Mouse (Mus musculus): ENCODE results near the gene Gm37240. TPM values are rescaled to one million over a fixed set of nuclear protein-coding genes. Genes with fewer than 3 reads are reported as not detected.

Gm37240 gene
- total RNA-seq, 1 experiment = 1.2 TPM

DNA sequence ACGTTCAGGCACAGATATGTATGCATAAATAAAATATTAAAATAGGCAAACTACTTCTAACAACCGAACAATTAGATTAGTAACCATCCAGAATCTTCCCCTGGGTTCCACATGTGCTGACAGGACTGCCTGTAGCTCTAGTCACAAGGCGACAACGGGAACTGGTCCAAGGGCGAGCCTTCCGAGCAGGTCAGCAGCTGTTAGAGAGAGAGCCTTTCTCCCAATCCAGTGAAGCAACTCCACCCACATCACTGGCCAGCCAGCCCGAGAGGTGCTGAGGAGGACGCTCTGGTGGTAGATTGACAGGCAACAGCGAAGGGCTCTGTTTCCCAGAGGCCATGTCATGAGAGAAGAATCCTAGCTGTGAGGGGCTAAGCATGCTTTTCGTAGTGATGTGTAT, 1178.8 kb downstream of the Gm37240 start:
- DNase-seq (ENCODE audit: low read depth, low spot score) = no peak
- Histone ChIP-seq H3K36me3 (ENCODE audit: control insufficient read depth, insufficient read depth, low read length, poor library complexity, severe bottlenecking) (no peaks in the 10 kb centered on the region), H3K4me3 (ENCODE audit: insufficient read depth in 1 of 2, low read depth in 1 of 2, low read length in 2 of 2, poor library complexity in 1 of 2, severe bottlenecking in 1 of 2) (no peak overlapping the region), H3K9me3 (ENCODE audit: control insufficient read depth, insufficient read depth, low read depth, low read length) (no peaks in the 10 kb centered on the region), H3K9ac (ENCODE audit: insufficient read depth, low read depth, low read length, poor library complexity, severe bottlenecking) (no peak overlapping the region), H3K4me1 (ENCODE audit: control insufficient read depth in 2 of 2, insufficient read depth in 2 of 2, low read length in 2 of 2, poor library complexity in 1 of 2) (no peaks in the 10 kb centered on the region), H3K27ac (ENCODE audit: insufficient read depth, low read depth, low read length, poor library complexity, severe bottlenecking) (no peak overlapping the region)
- in situ Hi-C loops (cut with MboI; ENCODE audit: low sequenced_read_pairs in 2 of 2, unreplicated experiment in 2 of 2) = no loop called here
- TF ChIP-seq ZNF384 (IDR thresholded peaks at IDR 0.05; ENCODE audit: low read depth, low read length) = no peak
- TF ChIP-seq ZC3H11A (IDR thresholded peaks at IDR 0.05; ENCODE audit: borderline replicate concordance, low read depth, low read length) = no peak
- no peak for TF ChIP-seq MAFK (IDR thresholded peaks at IDR 0.05; ENCODE audit: insufficient read depth, low read depth, low read length)
- no peak for TF ChIP-seq HCFC1 (IDR thresholded peaks at IDR 0.05; ENCODE audit: borderline replicate concordance, insufficient read depth, low read length)
- no peak for TF ChIP-seq CHD2 (IDR thresholded peaks at IDR 0.05; ENCODE audit: low read depth, low read length)

DNA sequence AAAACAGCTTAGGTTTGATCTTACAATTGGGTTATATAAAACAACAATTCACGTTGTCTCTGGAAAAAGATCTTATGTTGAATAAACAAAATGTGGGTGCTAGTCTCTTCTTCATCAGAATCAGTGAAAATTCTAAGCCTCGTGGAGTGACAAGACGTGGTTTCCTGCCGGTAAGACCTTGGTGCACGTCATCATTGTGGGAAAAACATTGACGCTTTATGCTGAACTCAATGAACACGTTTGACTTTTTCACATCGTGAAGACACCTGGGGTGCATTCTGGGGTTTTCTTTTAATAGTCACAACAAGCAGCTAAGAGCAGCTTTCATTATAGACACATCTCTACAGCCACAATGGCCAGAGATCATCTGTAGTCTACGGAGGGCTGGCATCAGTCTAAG, 1182.1 kb downstream of the Gm37240 start:
- Histone ChIP-seq H3K9me3 (ENCODE audit: control insufficient read depth, insufficient read depth, low read depth, low read length) (no peaks in the 10 kb centered on the region), H3K36me3 (ENCODE audit: control insufficient read depth, insufficient read depth, low read length, poor library complexity, severe bottlenecking) (no peaks in the 10 kb centered on the region), H3K27ac (ENCODE audit: insufficient read depth, low read depth, low read length, poor library complexity, severe bottlenecking) (no peak overlapping the region), H3K4me3 (ENCODE audit: insufficient read depth in 1 of 2, low read depth in 1 of 2, low read length in 2 of 2, poor library complexity in 1 of 2, severe bottlenecking in 1 of 2) (no peak overlapping the region), H3K4me1 (ENCODE audit: control insufficient read depth in 2 of 2, insufficient read depth in 2 of 2, low read length in 2 of 2, poor library complexity in 1 of 2) (no peaks in the 10 kb centered on the region), H3K9ac (ENCODE audit: insufficient read depth, low read depth, low read length, poor library complexity, severe bottlenecking) (no peak overlapping the region)
- no peak for TF ChIP-seq ZNF384 (IDR thresholded peaks at IDR 0.05; ENCODE audit: low read depth, low read length)
- TF ChIP-seq CHD2 (IDR thresholded peaks at IDR 0.05; ENCODE audit: low read depth, low read length) = no peak
- no peak for TF ChIP-seq ZC3H11A (IDR thresholded peaks at IDR 0.05; ENCODE audit: borderline replicate concordance, low read depth, low read length)
- no peak for DNase-seq (ENCODE audit: low read depth, low spot score)
- in situ Hi-C loops (cut with MboI; ENCODE audit: low sequenced_read_pairs in 2 of 2, unreplicated experiment in 2 of 2) = no loop called here

DNA sequence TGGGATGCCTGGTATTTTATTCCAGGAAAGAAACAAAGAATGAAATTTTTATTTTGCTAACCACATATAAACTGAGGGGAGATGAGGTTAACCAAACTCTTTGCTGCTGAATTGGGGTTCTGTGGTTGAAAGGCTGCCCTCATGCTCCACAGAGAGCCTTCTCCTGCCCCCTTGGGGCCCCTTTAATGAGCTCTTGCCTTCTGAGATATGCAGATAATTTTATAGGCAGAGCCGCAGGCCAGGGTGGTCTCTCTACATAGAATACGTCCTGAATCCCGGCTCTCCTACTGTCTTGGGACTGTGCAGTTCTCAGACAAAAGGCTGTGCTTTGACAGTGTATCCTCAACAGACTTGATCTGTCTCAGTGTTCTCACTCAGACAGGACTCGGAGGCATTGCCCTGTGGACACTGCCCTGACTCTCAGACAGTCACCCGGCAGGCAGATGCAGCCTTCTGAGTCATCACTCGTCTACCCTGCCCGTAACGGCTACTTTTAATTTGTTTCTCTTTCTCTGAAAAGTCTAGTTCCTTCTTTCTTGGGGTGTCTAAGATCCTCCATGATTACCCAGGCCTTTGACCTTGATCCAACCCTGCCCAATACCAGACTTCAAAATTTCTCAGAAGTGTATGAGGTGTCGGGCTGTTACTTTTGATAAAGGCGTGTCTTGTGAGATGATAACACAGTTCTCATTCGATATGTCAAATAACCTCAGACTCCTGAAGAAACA, 1184.1 kb downstream of the Gm37240 start:
- H3K4me1 ChIP-seq (ENCODE audit: control insufficient read depth in 2 of 2, insufficient read depth in 2 of 2, low read length in 2 of 2, poor library complexity in 1 of 2) = no peaks in the 10 kb centered on the region
- no peak overlapping the region for H3K4me3 ChIP-seq (ENCODE audit: insufficient read depth in 1 of 2, low read depth in 1 of 2, low read length in 2 of 2, poor library complexity in 1 of 2, severe bottlenecking in 1 of 2)
- no peak for DNase-seq (ENCODE audit: low read depth, low spot score)
- H3K36me3 ChIP-seq (ENCODE audit: control insufficient read depth, insufficient read depth, low read length, poor library complexity, severe bottlenecking) = no peaks in the 10 kb centered on the region
- no peak overlapping the region for H3K27ac ChIP-seq (ENCODE audit: insufficient read depth, low read depth, low read length, poor library complexity, severe bottlenecking)
- no peaks in the 10 kb centered on the region for H3K9me3 ChIP-seq (ENCODE audit: control insufficient read depth, insufficient read depth, low read depth, low read length)
- TF ChIP-seq MAFK (IDR thresholded peaks at IDR 0.05; ENCODE audit: insufficient read depth, low read depth, low read length) (no peak), ZNF384 (IDR thresholded peaks at IDR 0.05; ENCODE audit: low read depth, low read length) (no peak), CHD2 (IDR thresholded peaks at IDR 0.05; ENCODE audit: low read depth, low read length) (no peak), HCFC1 (IDR thresholded peaks at IDR 0.05; ENCODE audit: borderline replicate concordance, insufficient read depth, low read length) (no peak), ZC3H11A (IDR thresholded peaks at IDR 0.05; ENCODE audit: borderline replicate concordance, low read depth, low read length) (no peak)
- no peak overlapping the region for H3K9ac ChIP-seq (ENCODE audit: insufficient read depth, low read depth, low read length, poor library complexity, severe bottlenecking)
- in situ Hi-C loops (cut with MboI; ENCODE audit: low sequenced_read_pairs in 2 of 2, unreplicated experiment in 2 of 2) = no loop called here

DNA sequence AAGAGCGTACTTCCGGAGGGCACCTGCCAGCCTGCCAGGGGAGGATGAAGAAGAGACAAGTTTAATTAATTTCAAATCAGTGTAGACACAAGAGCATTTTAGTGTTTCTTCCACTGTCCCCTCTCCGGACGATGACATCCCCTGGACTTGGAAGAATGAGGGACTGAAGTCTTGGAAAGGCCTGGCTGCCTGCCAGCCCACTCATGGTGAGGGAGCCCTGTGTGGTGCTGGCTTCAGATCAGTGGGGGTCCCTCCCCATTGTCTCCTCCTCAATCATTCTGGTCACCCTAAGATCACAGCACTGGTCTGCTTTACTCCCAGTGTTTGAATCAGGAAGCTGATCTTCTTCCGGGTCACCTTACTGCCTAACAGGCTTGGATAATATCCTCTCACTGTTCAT, 1185.4 kb downstream of the Gm37240 start:
- Histone ChIP-seq H3K27ac (ENCODE audit: insufficient read depth, low read depth, low read length, poor library complexity, severe bottlenecking) (no peak overlapping the region), H3K4me1 (ENCODE audit: control insufficient read depth in 2 of 2, insufficient read depth in 2 of 2, low read length in 2 of 2, poor library complexity in 1 of 2) (peaks cover 0 to under 1% of the 10 kb centered on the region in 2 experiments; a peak in 1 of 4 replicates), H3K9me3 (ENCODE audit: control insufficient read depth, insufficient read depth, low read depth, low read length) (no peaks in the 10 kb centered on the region), H3K9ac (ENCODE audit: insufficient read depth, low read depth, low read length, poor library complexity, severe bottlenecking) (no peak overlapping the region), H3K4me3 (ENCODE audit: insufficient read depth in 1 of 2, low read depth in 1 of 2, low read length in 2 of 2, poor library complexity in 1 of 2, severe bottlenecking in 1 of 2) (no peak overlapping the region), H3K36me3 (ENCODE audit: control insufficient read depth, insufficient read depth, low read length, poor library complexity, severe bottlenecking) (no peaks in the 10 kb centered on the region)
- TF ChIP-seq MAFK (IDR thresholded peaks at IDR 0.05; ENCODE audit: insufficient read depth, low read depth, low read length) = no peak
- TF ChIP-seq CHD2 (IDR thresholded peaks at IDR 0.05; ENCODE audit: low read depth, low read length) = no peak
- TF ChIP-seq HCFC1 (IDR thresholded peaks at IDR 0.05; ENCODE audit: borderline replicate concordance, insufficient read depth, low read length) = no peak
- no peak for TF ChIP-seq ZNF384 (IDR thresholded peaks at IDR 0.05; ENCODE audit: low read depth, low read length)
- TF ChIP-seq ZC3H11A (IDR thresholded peaks at IDR 0.05; ENCODE audit: borderline replicate concordance, low read depth, low read length) = no peak
- in situ Hi-C loops (cut with MboI; ENCODE audit: low sequenced_read_pairs in 2 of 2, unreplicated experiment in 2 of 2) = no loop called here
- DNase-seq (ENCODE audit: low read depth, low spot score) = no peak

Data from ES-E14 (cell line).